ENCODE assay signal across 23 mouse cellular contexts in genomic region chr11:64134571-64135307, GRCm38 (mm10). TPM values are rescaled to one million over a fixed set of nuclear protein-coding genes. Genes with fewer than 3 reads are reported as not detected.
DNase-seq lines count a peak whose midpoint lies in the region; ATAC-seq and TF ChIP-seq lines count a peak whose summit lies in the region.
"Had no signal": no experiment of that assay in that cellular context is flagged by ENCODE, and none has a peak within 500 bp of the region (broad histone marks: within the 10 kb centered on the region; RNA-seq: fewer than 3 reads in every experiment).

No protein-coding gene starts in this region.

- no peak overlapping the region for H3K9ac ChIP-seq in midbrain, embryonic 13.5 days (replicated peaks)
- H3K9ac ChIP-seq in midbrain, postnatal 0 days (replicated peaks; ENCODE audit: low read length, poor library complexity, severe bottlenecking): no peak overlapping the region
- H3K9ac ChIP-seq: embryonic facial prominence, embryonic 13.5 days; forebrain, embryonic 13.5 days; forebrain, postnatal 0 days; hindbrain, embryonic 13.5 days had no signal

- H3K36me3 ChIP-seq in midbrain, embryonic 13.5 days: no peaks in the 10 kb centered on the region
- H3K36me3 ChIP-seq in midbrain, postnatal 0 days (ENCODE audit: insufficient read depth, low read length): no peaks in the 10 kb centered on the region
- H3K36me3 ChIP-seq: embryonic facial prominence, embryonic 13.5 days; G1E; heart, embryonic 10.5 days; hindbrain, embryonic 13.5 days had no signal

- H3K4me2 ChIP-seq in midbrain, embryonic 13.5 days (replicated peaks): no peak overlapping the region
- H3K4me2 ChIP-seq in midbrain, postnatal 0 days (ENCODE audit: low read depth, low read length, poor library complexity, severe bottlenecking): no peak overlapping the region
- H3K4me2 ChIP-seq: embryonic facial prominence, embryonic 13.5 days; forebrain, embryonic 13.5 days; hindbrain, embryonic 13.5 days had no signal

- TF ChIP-seq POLR2A in brain, embryonic 14.5 days (IDR thresholded peaks at IDR 0.05; ENCODE audit: borderline replicate concordance, extremely low read depth, insufficient read depth, insufficient read length, poor library complexity, severe bottlenecking): no peak

- DNase-seq in embryo, embryonic 10.5 days (ENCODE audit: low spot score): peak; percentile 26
- DNase-seq in embryo, embryonic 10 days (ENCODE audit: low spot score): no peak
- peak; percentile 77 for DNase-seq in brain, embryonic 14.5 days (ENCODE audit: low read depth)
- DNase-seq in midbrain, postnatal 0 days (ENCODE audit: low spot score): no peak
- no peak for DNase-seq in frontal cortex, postnatal 14 days (ENCODE audit: low spot score in 2 of 2)
- DNase-seq: adrenal gland, postnatal 10 days; B cell, adult 2 months; cerebellum, adult 11-12 months; cerebellum, adult 9-11 months; cerebellum, postnatal 36 days; forebrain, postnatal 0 days; gastrocnemius, postnatal 36 days; heart, adult 18-20 months; heart, postnatal 10 days had no signal

- 48% methylated on average over 15 of the region's 15 CpGs for WGBS in midbrain, embryonic 13.5 days
- WGBS in midbrain, postnatal 0 days: 29% methylated on average over 15 of the region's 15 CpGs

- no peaks in the 10 kb centered on the region for H3K27me3 ChIP-seq in midbrain, embryonic 13.5 days
- no peaks in the 10 kb centered on the region for H3K27me3 ChIP-seq in midbrain, postnatal 0 days (ENCODE audit: insufficient read depth, low read length)
- H3K27me3 ChIP-seq: embryonic facial prominence, embryonic 13.5 days; forebrain, embryonic 13.5 days; hindbrain, embryonic 13.5 days had no signal

- H3K4me3 ChIP-seq in midbrain, embryonic 13.5 days (replicated peaks): no peak overlapping the region
- no peak overlapping the region for H3K4me3 ChIP-seq in midbrain, postnatal 0 days (ENCODE audit: low read depth, low read length)
- H3K4me3 ChIP-seq: embryonic facial prominence, embryonic 13.5 days; forebrain, embryonic 13.5 days; heart, embryonic 10.5 days; hindbrain, embryonic 13.5 days had no signal

- H3K4me1 ChIP-seq in midbrain, embryonic 13.5 days (replicated peaks): peaks cover 10% of the 10 kb centered on the region
- no peaks in the 10 kb centered on the region; the same call in 1 of the 2 replicates for H3K4me1 ChIP-seq in midbrain, postnatal 0 days (ENCODE audit: insufficient read depth, low read length)
- H3K4me1 ChIP-seq: heart, embryonic 10.5 days had no signal

- H3K9me3 ChIP-seq in midbrain, embryonic 13.5 days: no peaks in the 10 kb centered on the region
- H3K9me3 ChIP-seq in midbrain, postnatal 0 days (ENCODE audit: low read length): no peaks in the 10 kb centered on the region
- H3K9me3 ChIP-seq: embryonic facial prominence, embryonic 13.5 days; forebrain, embryonic 13.5 days; G1E; heart, embryonic 10.5 days; hindbrain, embryonic 13.5 days had no signal

- TF ChIP-seq CTCF in brain, embryonic 14.5 days (IDR thresholded peaks at IDR 0.05; ENCODE audit: borderline replicate concordance, extremely low read depth, insufficient read depth, insufficient read length): no peak
- TF ChIP-seq CTCF in midbrain, postnatal 0 days (IDR thresholded peaks at IDR 0.05): no peak

- peak; percentile 91 for ATAC-seq in midbrain, embryonic 13.5 days
- peak; percentile 23; the same call in 1 of the 2 replicates for ATAC-seq in midbrain, postnatal 0 days (ENCODE audit: low FRiP score)
- ATAC-seq in monocyte, adult 5-6 weeks (replicated peaks; ENCODE audit: insufficient number of reproducible peaks, low FRiP score, low TSS enrichment, poor library complexity, severe bottlenecking): no peak
- ATAC-seq: CD4-positive, CD25-positive, alpha-beta regulatory T cell, adult 4 months; forebrain, embryonic 13.5 days; forebrain, postnatal 0 days; hindbrain, postnatal 0 days had no signal

- H3K27ac ChIP-seq in midbrain, embryonic 13.5 days: peak overlapping the region; percentile 67
- H3K27ac ChIP-seq in midbrain, postnatal 0 days (ENCODE audit: low read depth, low read length): no peak overlapping the region
- H3K27ac ChIP-seq: embryonic facial prominence, embryonic 13.5 days; forebrain, embryonic 13.5 days; heart, embryonic 10.5 days; hindbrain, embryonic 13.5 days; hindbrain, postnatal 0 days had no signal

RNA-seq across cellular contexts. Expression of gene Cox10, which starts 55.5 kb away (rescaled TPM):
- 13.5 and 16.8 TPM in 2 replicates for polyA plus RNA-seq in brain, embryonic 14.5 days (2012; rRNA removed)
- 22.3 and 25.5 TPM in 2 replicates for polyA plus RNA-seq in midbrain, embryonic 13.5 days (2015; fragmentation: Nextera tagmentation; extraction: Ambion mirVana)
- total RNA-seq in midbrain, postnatal 0 days (2014; rRNA removed): 21.5 and 24.2 TPM in 2 replicates
- polyA plus RNA-seq in midbrain, postnatal 0 days (2015; fragmentation: Nextera tagmentation; extraction: Ambion mirVana): 34.5 and 36.4 TPM in 2 replicates
- total RNA-seq in monocyte, adult 5-6 weeks (2017): 7.0 to 21.0 TPM (median 18.6 TPM) in 3 replicates

Comparison
In these comparisons a context has a peak if more than half of its experiments do, and no peak if none do; other contexts are left out.
1. DNase-seq: peak in embryo, embryonic 10.5 days (single experiment) and brain, embryonic 14.5 days (single experiment); none in embryo, embryonic 10 days (single experiment), midbrain, postnatal 0 days (single experiment) and frontal cortex, postnatal 14 days (0 of 2).